Mouse (Mus musculus) limb, embryonic 12.5 days (tissue): ENCODE data around the gene Tuba3b. TPM values are rescaled to one million over a fixed set of nuclear protein-coding genes. Genes with fewer than 3 reads are reported as not detected.

Source experiments
- ATAC-seq: fragments of 200-750 bp; cut with Nextera tagmentation; 2 replicates; pipeline ENCODE4 v1.8.0; 2017; ENCODE audit warnings: low read depth, moderate TSS enrichment; ENCODE audit not compliant: insufficient number of reproducible peaks, insufficient read depth, low FRiP score, low TSS enrichment
- H3K27ac ChIP-seq: fragments of 300-500 bp; sonication (generic); 2 replicates; pipeline ENCODE4 v1.5.1; 2016; ENCODE audit warnings: mild to moderate bottlenecking, moderate library complexity
- H3K27me3 ChIP-seq: fragments of 300-500 bp; sonication (generic); 2 replicates; pipeline ENCODE4 v1.6.1; 2016; ENCODE audit warnings: mild to moderate bottlenecking, moderate library complexity
- H3K36me3 ChIP-seq: fragments of 300-500 bp; sonication (generic); 2 replicates; pipeline ENCODE4 v1.6.1; 2016; ENCODE audit warnings: mild to moderate bottlenecking, moderate library complexity
- H3K4me1 ChIP-seq: fragments of 300-500 bp; sonication (generic); replicated peaks from 2 replicates; pipeline ENCODE4 v1.6.1; 2016
- H3K4me2 ChIP-seq: fragments of 300-500 bp; sonication (generic); 2 replicates; pipeline ENCODE4 v1.6.1; 2016; ENCODE audit warnings: mild to moderate bottlenecking, moderate library complexity
- H3K4me3 ChIP-seq: fragments of 300-500 bp; sonication (generic); replicated peaks from 2 replicates; pipeline ENCODE4 v1.5.1; 2016; ENCODE audit warnings: mild to moderate bottlenecking
- H3K9ac ChIP-seq: fragments of 300-500 bp; sonication (generic); replicated peaks from 2 replicates; pipeline ENCODE4 v1.6.1; 2016; ENCODE audit warnings: mild to moderate bottlenecking, moderate library complexity
- H3K9me3 ChIP-seq: fragments of 300-500 bp; sonication (generic); 2 replicates; pipeline ENCODE4 v1.6.1; 2016; ENCODE audit warnings: mild to moderate bottlenecking, moderate library complexity
- WGBS: fragments of 180-500 bp; shearing (Covaris S2); methylation state at CpG from one replicate; pipeline ENCODE4 v1.1.7; 2016; 5-methylcytosine and 5-hydroxymethylcytosine counted together
- polyA plus RNA-seq: library from polyadenylated mRNA; unstranded; fragments of >200 nt; fragmentation: Nextera tagmentation; extraction: Ambion mirVana; gene quantifications from 2 replicates; pipeline ENCODE4 v1.2.1, GENCODE M21; 2016

Tuba3b gene
- polyA plus RNA-seq, 1 experiment from 2014 or later, result not detected

GRCm38 (mm10) chr6:145651976-145652375 lies 36.4 kb downstream of the Tuba3b start:
- WGBS, result 66% methylated on average over 2 of the region's 2 CpGs
- H3K9me3 ChIP-seq, result peaks cover 18% of the 10 kb centered on the region; the same call in 1 of the 2 replicates

GRCm38 (mm10) chr6:145652986-145653385 lies 37.4 kb downstream of the Tuba3b start:
- H3K4me1 ChIP-seq, result no peaks in the 10 kb centered on the region
- H3K9me3 ChIP-seq, result peaks cover 19% of the 10 kb centered on the region; the same call in 1 of the 2 replicates
- 84% methylated on average over 5 of the region's 5 CpGs for WGBS
- H3K4me2 ChIP-seq, result no peak overlapping the region
- ATAC-seq, result no peak
- H3K4me3 ChIP-seq, result no peak overlapping the region
- H3K9ac ChIP-seq, result no peak overlapping the region
- H3K27me3 ChIP-seq, result no peaks in the 10 kb centered on the region
- H3K36me3 ChIP-seq, result no peaks in the 10 kb centered on the region
- no peak overlapping the region for H3K27ac ChIP-seq

More at GRCm38 (mm10) chr6:145651976-145652375, 36.4 kb downstream of the Tuba3b start:
- no peak overlapping the region for H3K27ac ChIP-seq
- H3K9ac ChIP-seq, result no peak overlapping the region
- H3K4me3 ChIP-seq, result no peak overlapping the region
- no peaks in the 10 kb centered on the region for H3K27me3 ChIP-seq
- H3K36me3 ChIP-seq, result no peaks in the 10 kb centered on the region
- ATAC-seq, result no peak
- H3K4me2 ChIP-seq, result no peak overlapping the region
- H3K4me1 ChIP-seq, result no peaks in the 10 kb centered on the region

- H3K4me3 ChIP-seq, result no peak overlapping the region
- H3K9me3 ChIP-seq, result peaks cover 19% of the 10 kb centered on the region; the same call in 1 of the 2 replicates
- H3K4me1 ChIP-seq, result no peaks in the 10 kb centered on the region
- ATAC-seq, result no peak
- 80% methylated on average over 5 of the region's 5 CpGs for WGBS
- H3K27me3 ChIP-seq, result no peaks in the 10 kb centered on the region
- H3K36me3 ChIP-seq, result no peaks in the 10 kb centered on the region
- H3K27ac ChIP-seq, result no peak overlapping the region
- H3K9ac ChIP-seq, result no peak overlapping the region
- no peak overlapping the region for H3K4me2 ChIP-seq
Observed at GRCm38 (mm10) chr6:145653626-145654025, 38.1 kb downstream of the Tuba3b start.

GRCm38 (mm10) chr6:145654062-145654836 lies 38.7 kb downstream of the Tuba3b start:
- no peak overlapping the region for H3K9ac ChIP-seq
- ATAC-seq, result no peak
- no peaks in the 10 kb centered on the region for H3K4me1 ChIP-seq
- H3K27me3 ChIP-seq, result no peaks in the 10 kb centered on the region
- H3K27ac ChIP-seq, result no peak overlapping the region
- H3K36me3 ChIP-seq, result no peaks in the 10 kb centered on the region
- H3K9me3 ChIP-seq, result peaks cover 19% of the 10 kb centered on the region; the same call in 1 of the 2 replicates
- H3K4me2 ChIP-seq, result no peak overlapping the region
- H3K4me3 ChIP-seq, result no peak overlapping the region
- 87% methylated on average over 8 of the region's 8 CpGs for WGBS

- 90% methylated on average over 1 of the region's 1 CpGs for WGBS
- Histone ChIP-seq H3K4me2 (no peak overlapping the region), H3K27me3 (no peaks in the 10 kb centered on the region), H3K9me3 (peaks cover 19% of the 10 kb centered on the region; the same call in 1 of the 2 replicates), H3K36me3 (no peaks in the 10 kb centered on the region), H3K27ac (no peak overlapping the region), H3K4me1 (no peaks in the 10 kb centered on the region), H3K9ac (no peak overlapping the region), H3K4me3 (no peak overlapping the region)
- ATAC-seq, result no peak
Observed at GRCm38 (mm10) chr6:145655678-145656077, 40.1 kb downstream of the Tuba3b start.

GRCm38 (mm10) chr6:145656740-145657591 lies 41.4 kb downstream of the Tuba3b start:
- Histone ChIP-seq H3K36me3 (no peaks in the 10 kb centered on the region), H3K9me3 (peaks cover 19% of the 10 kb centered on the region; the same call in 1 of the 2 replicates), H3K4me3 (no peak overlapping the region), H3K9ac (no peak overlapping the region), H3K4me1 (no peaks in the 10 kb centered on the region), H3K4me2 (no peak overlapping the region), H3K27me3 (no peaks in the 10 kb centered on the region), H3K27ac (no peak overlapping the region)
- no peak for ATAC-seq
- 85% methylated on average over 15 of the region's 15 CpGs for WGBS

GRCm38 (mm10) chr6:145659116-145659515 lies 43.6 kb downstream of the Tuba3b start:
- H3K4me1 ChIP-seq, result peaks cover 4% of the 10 kb centered on the region; the same call in 1 of the 2 replicates
- 69% methylated on average over 6 of the region's 6 CpGs for WGBS
- ATAC-seq, result no peak
- no peak overlapping the region for H3K9ac ChIP-seq
- H3K9me3 ChIP-seq, result peaks cover 19% of the 10 kb centered on the region; the same call in 1 of the 2 replicates
- no peaks in the 10 kb centered on the region for H3K27me3 ChIP-seq
- no peak overlapping the region for H3K4me3 ChIP-seq
- H3K36me3 ChIP-seq, result no peaks in the 10 kb centered on the region
- H3K27ac ChIP-seq, result no peak overlapping the region
- H3K4me2 ChIP-seq, result no peak overlapping the region

GRCm38 (mm10) chr6:145660943-145661342 lies 45.4 kb downstream of the Tuba3b start:
- H3K27me3 ChIP-seq, result no peaks in the 10 kb centered on the region
- H3K4me3 ChIP-seq, result no peak overlapping the region
- no peak overlapping the region for H3K9ac ChIP-seq
- peaks cover 7% of the 10 kb centered on the region; the same call in 1 of the 2 replicates for H3K4me1 ChIP-seq
- peaks cover 15% of the 10 kb centered on the region for H3K9me3 ChIP-seq
- 82% methylated on average over 11 of the region's 11 CpGs for WGBS
- ATAC-seq, result no peak
- no peaks in the 10 kb centered on the region for H3K36me3 ChIP-seq
- no peak overlapping the region for H3K4me2 ChIP-seq
- no peak overlapping the region for H3K27ac ChIP-seq

- H3K4me2 ChIP-seq, result no peak overlapping the region
- no peaks in the 10 kb centered on the region for H3K36me3 ChIP-seq
- no peak overlapping the region for H3K9ac ChIP-seq
- H3K9me3 ChIP-seq, result peaks cover 4% of the 10 kb centered on the region
- no peak for ATAC-seq
- peaks cover 7% of the 10 kb centered on the region; the same call in 1 of the 2 replicates for H3K4me1 ChIP-seq
- H3K27me3 ChIP-seq, result no peaks in the 10 kb centered on the region
- no peak overlapping the region for H3K4me3 ChIP-seq
- no peak overlapping the region for H3K27ac ChIP-seq
- 39% methylated on average over 5 of the region's 5 CpGs for WGBS
Observed at GRCm38 (mm10) chr6:145664208-145664607, 48.7 kb downstream of the Tuba3b start.

GRCm38 (mm10) chr6:145665751-145666150 lies 50.2 kb downstream of the Tuba3b start:
- Histone ChIP-seq H3K27ac (no peak overlapping the region), H3K4me1 (peaks cover 7% of the 10 kb centered on the region; the same call in 1 of the 2 replicates), H3K36me3 (no peaks in the 10 kb centered on the region), H3K27me3 (no peaks in the 10 kb centered on the region), H3K9me3 (peaks cover 4% of the 10 kb centered on the region), H3K9ac (no peak overlapping the region), H3K4me3 (no peak overlapping the region), H3K4me2 (no peak overlapping the region)
- ATAC-seq, result no peak
- 93% methylated on average over 3 of the region's 3 CpGs for WGBS

GRCm38 (mm10) chr6:145667654-145668053 lies 52.1 kb downstream of the Tuba3b start:
- H3K27ac ChIP-seq, result no peak overlapping the region
- no peak overlapping the region for H3K9ac ChIP-seq
- peaks cover 4% of the 10 kb centered on the region for H3K9me3 ChIP-seq
- peaks cover 9% of the 10 kb centered on the region; the same call in 1 of the 2 replicates for H3K4me1 ChIP-seq
- 77% methylated on average over 3 of the region's 3 CpGs for WGBS
- ATAC-seq, result no peak
- no peak overlapping the region for H3K4me3 ChIP-seq
- H3K4me2 ChIP-seq, result no peak overlapping the region
- no peaks in the 10 kb centered on the region for H3K36me3 ChIP-seq
- no peaks in the 10 kb centered on the region for H3K27me3 ChIP-seq
